Mouse (Mus musculus) CD4-positive, CD25-positive, alpha-beta regulatory T cell, adult 9 weeks (primary cell): ENCODE measurements around the gene Foxq1. TPM values are rescaled to one million over a fixed set of nuclear protein-coding genes. Genes with fewer than 3 reads are reported as not detected.

Experiments used
- polyA plus RNA-seq: library from polyadenylated mRNA; unstranded; fragments of 100-300 nt; shearing (Covaris generic); gene quantifications from one replicate; pipeline ENCODE4 v1.2.1, GENCODE M21; 2017

Gene Foxq1
- polyA plus RNA-seq: not detected

DNA sequence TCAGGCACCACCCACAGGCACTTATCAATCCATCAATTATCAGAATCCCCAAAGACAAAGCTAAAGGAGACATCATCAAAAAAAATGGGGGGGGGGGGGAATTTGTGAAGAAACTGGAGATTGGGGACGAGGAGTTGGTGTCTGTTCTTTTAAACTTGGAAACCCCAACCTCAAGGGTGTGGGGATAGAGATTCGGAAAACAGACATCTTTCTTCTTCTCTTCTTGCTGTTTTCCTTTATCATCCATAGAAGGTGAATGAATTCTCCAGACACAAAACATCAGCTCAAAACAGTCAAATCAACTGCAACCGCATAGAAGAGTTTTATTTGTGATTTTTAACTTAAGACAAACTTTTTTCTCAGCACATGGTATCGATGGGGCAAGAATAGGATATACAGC is at the start of gene Foxq1:
Gene Foxq1, plus strand, starts transcription at position 301 of the 400 bp plus-strand sequence.

DNA sequence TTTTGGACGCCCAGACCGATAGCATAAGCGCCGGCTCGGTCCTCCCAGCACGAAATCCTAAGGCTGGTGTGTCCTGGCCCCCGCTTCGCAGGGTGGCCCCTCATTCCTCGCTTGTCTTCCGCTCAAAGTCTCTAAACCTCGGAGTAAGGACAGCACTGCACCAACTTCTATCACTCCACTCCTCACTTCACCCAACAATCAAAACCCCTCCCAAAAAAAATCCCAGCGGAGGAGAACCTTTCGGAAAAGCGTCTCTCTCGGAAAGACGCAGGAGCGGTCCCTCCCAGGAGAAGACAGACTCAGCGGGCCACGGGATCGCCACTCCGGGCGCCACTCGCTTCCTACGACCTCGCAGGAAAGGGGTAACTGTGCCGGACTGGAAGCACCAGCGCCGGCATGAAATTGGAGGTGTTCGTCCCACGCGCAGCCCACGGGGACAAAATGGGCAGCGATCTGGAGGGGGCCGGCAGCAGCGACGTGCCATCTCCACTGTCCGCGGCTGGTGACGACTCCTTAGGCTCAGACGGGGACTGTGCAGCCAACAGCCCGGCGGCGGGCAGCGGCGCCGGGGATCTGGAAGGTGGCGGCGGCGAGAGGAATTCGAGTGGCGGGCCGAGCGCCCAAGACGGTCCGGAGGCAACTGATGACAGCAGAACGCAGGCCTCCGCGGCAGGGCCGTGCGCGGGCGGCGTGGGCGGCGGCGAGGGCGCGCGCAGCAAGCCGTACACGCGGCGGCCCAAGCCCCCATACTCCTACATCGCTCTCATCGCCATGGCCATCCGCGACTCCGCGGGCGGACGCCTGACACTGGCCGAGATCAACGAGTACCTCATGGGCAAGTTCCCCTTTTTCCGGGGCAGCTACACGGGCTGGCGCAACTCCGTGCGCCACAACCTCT is 2.8 kb downstream of the Foxq1 start, which contains the start of gene A530084C06Rik:
Gene A530084C06Rik, minus strand, starts transcription at position 813 of the 898 bp plus-strand sequence.

Other genes starting within 250 kb of the Foxq1 start
- gene A530084C06Rik, start 3.2 kb downstream of the Foxq1 start, polyA plus RNA-seq: not detected
- gene Foxf2, start 69.7 kb downstream of the Foxq1 start, polyA plus RNA-seq: not detected